Mouse (Mus musculus): ENCODE results near the gene Pitpna. TPM values are rescaled to one million over a fixed set of nuclear protein-coding genes. Genes with fewer than 3 reads are reported as not detected.
A peak's percentile ranks its signal among the peaks of the same experiment; 100 is the strongest.

The Pitpna gene
- polyA plus RNA-seq, 1 experiment from 2014 or later, result 70.8 TPM

DNA sequence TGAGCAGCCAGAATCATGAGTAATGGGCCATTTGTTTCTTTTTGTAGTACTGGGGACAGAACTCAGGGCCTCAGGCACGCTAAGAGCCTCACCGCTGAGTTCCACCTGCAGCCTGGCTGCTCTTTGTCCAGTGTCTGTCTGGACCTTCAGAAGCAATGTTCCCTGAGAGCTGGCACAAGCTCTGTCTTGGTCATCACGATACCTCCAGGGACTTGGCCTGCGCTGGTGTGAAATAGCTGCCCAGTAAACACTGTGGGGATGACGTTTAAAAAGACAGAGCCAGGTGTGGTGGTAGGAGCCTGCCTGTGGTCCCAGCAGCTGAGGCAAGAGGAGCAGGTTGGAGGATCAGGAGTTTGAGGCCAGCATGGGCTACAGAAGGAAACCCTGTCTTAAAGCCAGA is 9.3 kb upstream of the Pitpna start:
- Histone ChIP-seq H3K4me2 (no peak overlapping the region), H3K36me3 (ENCODE audit: poor library complexity, severe bottlenecking) (no peaks in the 10 kb centered on the region), H3K4me1 (no peaks in the 10 kb centered on the region), H3K9me3 (replicated peaks) (no peaks in the 10 kb centered on the region), H3K4me3 (no peak overlapping the region), H3K27me3 (no peaks in the 10 kb centered on the region), H3K9ac (no peak overlapping the region), H3K27ac (no peak overlapping the region)
- no peak for ATAC-seq
- WGBS, result 87% methylated on average over 5 of the region's 5 CpGs

DNA sequence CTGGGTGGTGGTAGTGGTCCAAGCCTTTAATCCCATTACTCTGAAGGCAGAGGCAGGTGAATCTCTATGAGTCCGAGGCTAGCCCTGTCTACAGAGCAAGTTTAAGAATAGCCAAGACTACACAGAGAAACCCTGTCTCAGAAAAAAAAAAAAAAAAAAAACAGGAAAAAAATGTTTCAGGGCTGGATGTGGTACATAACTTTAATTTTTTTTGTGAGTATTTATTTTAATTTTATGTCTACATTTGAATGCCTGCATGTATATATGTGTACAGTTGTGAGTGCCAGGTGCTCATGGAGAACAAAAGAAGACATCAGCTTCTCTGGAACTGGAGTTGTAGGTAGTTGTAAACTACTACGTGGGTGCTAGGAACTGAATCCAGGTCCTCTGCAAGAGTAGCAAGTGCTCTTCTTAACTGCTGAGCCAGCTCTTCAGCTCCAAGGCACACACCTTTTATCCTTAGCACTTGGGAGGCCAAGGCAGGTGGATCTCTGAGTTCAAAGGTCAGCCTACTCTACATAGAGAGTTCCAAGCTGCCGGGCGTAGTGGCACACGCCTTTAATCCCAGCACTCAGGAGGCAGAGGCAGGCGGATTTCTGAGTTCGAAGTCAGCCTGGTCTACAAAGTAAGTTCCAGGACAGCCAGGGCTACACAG is 6.3 kb upstream of the Pitpna start:
- 0 out of 2 replicates have a peak, but pooled peaks cover 5% of the 10 kb centered on the region for H3K27me3 ChIP-seq
- H3K4me3 ChIP-seq, result no peak overlapping the region
- H3K4me2 ChIP-seq, result no peak overlapping the region
- no peak overlapping the region for H3K9ac ChIP-seq
- WGBS, result 93% methylated on average over 7 of the region's 7 CpGs
- no peaks in the 10 kb centered on the region for H3K36me3 ChIP-seq (ENCODE audit: poor library complexity, severe bottlenecking)
- H3K27ac ChIP-seq, result no peak overlapping the region
- H3K4me1 ChIP-seq, result no peaks in the 10 kb centered on the region
- H3K9me3 ChIP-seq (replicated peaks), result no peaks in the 10 kb centered on the region
- ATAC-seq, result no peak

DNA sequence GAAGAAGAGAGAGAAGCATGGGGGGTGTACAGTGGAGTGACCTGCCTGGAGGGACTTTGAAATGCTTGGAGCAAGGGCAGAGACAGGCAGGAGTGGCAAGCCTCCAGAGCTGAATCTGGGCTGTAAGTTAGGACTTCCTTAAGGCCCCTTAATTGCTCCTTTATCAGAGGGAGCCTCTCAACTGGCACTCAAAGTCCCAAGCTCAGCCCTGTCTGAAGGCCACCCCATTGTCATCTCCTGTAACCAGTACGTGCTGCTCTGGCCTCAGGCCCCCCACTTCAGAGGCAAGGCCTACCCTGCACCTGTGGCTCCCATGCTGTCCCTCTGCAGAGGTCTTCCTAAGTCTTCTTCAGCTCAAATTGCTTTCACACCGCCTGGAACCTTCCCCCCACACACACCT is 4.4 kb upstream of the Pitpna start:
- Histone ChIP-seq H3K9me3 (replicated peaks) (no peaks in the 10 kb centered on the region), H3K4me1 (peaks cover 6% of the 10 kb centered on the region), H3K27me3 (0 out of 2 replicates have a peak, but pooled peaks cover 5% of the 10 kb centered on the region), H3K4me2 (no peak overlapping the region), H3K36me3 (ENCODE audit: poor library complexity, severe bottlenecking) (no peaks in the 10 kb centered on the region), H3K9ac (no peak overlapping the region), H3K4me3 (no peak overlapping the region), H3K27ac (no peak overlapping the region)
- ATAC-seq, result no peak
- 53% methylated on average over 2 of the region's 2 CpGs for WGBS

DNA sequence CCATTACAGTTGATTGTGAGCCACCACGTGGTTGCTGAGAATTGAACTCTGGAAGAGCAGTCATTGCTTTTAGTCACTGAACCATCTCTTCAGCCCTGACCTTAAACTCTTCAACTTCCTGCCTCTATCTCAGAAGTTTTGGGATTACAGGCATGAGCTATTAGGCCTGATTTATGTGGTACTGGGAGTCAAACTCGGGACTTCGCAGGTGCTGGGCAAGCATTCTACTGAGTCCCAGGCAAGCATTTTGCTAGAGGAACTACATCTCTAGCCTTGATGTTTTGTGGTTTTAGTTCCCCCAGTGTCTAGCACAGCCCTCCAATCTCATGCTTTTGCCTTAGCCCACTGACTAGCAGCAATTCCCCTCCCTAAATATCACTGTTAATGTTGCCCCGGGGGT is 2.8 kb upstream of the Pitpna start:
- Histone ChIP-seq H3K27me3 (0 out of 2 replicates have a peak, but pooled peaks cover 5% of the 10 kb centered on the region), H3K4me3 (no peak overlapping the region), H3K36me3 (ENCODE audit: poor library complexity, severe bottlenecking) (no peaks in the 10 kb centered on the region), H3K9ac (no peak overlapping the region), H3K4me2 (no peak overlapping the region), H3K27ac (no peak overlapping the region), H3K4me1 (peaks cover 21% of the 10 kb centered on the region), H3K9me3 (replicated peaks) (no peaks in the 10 kb centered on the region)
- no peak for ATAC-seq
- 90% methylated on average over 4 of the region's 4 CpGs for WGBS

DNA sequence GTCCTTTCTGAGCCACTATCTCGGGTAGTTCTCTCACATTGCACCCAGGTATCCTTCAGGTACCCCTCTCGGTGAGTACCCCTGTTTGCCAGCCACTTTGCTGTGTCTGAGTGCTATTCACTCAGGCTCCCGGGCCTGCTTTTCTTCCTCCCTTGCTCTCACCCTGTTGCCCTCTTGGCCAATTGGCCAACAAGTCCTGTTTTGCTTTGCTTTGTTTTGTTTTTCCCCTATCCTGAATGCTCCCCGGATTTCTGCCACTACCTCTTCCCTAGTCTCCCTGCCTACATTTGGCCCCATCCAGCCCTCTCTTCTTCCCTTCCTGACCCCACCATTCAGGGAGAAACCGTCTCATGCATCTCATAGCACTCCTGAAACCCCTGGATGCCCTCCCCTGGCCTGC is 1.9 kb upstream of the Pitpna start:
- Histone ChIP-seq H3K36me3 (ENCODE audit: poor library complexity, severe bottlenecking) (no peaks in the 10 kb centered on the region), H3K4me1 (peaks cover 25% of the 10 kb centered on the region), H3K27me3 (0 out of 2 replicates have a peak, but pooled peaks cover 5% of the 10 kb centered on the region), H3K9ac (no peak overlapping the region), H3K27ac (no peak overlapping the region), H3K4me2 (no peak overlapping the region), H3K4me3 (no peak overlapping the region), H3K9me3 (replicated peaks) (no peaks in the 10 kb centered on the region)
- 77% methylated on average over 5 of the region's 5 CpGs for WGBS
- no peak for ATAC-seq

DNA sequence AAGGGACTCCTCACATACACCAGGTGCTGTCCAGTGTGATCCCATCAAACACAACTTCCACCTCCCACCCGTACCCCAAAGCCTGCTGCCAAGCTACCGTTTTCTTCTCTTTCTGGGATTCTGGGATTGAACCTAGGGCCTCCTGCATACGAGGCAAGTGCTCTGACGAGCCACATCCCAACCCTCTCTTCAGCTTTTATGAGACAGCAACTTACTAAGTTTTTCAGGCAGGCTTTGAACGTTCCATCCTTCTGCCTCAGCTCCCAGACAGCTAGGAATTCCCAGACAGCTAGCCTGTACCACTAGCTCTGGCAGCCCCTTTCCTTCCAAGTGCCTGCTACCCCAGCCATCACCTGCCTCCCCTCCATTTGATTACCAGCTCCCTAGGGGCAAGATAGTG is 934 bp upstream of the Pitpna start:
- Histone ChIP-seq H3K4me3 (no peak overlapping the region), H3K36me3 (ENCODE audit: poor library complexity, severe bottlenecking) (no peaks in the 10 kb centered on the region), H3K27me3 (0 out of 2 replicates have a peak, but pooled peaks cover 5% of the 10 kb centered on the region), H3K9ac (peak overlapping the region; percentile 89), H3K27ac (0 out of 2 replicates have a peak overlapping the region, but pooled peaks have one; percentile 19), H3K9me3 (replicated peaks) (no peaks in the 10 kb centered on the region), H3K4me2 (no peak overlapping the region), H3K4me1 (peaks cover 25% of the 10 kb centered on the region)
- 86% methylated on average over 5 of the region's 5 CpGs for WGBS
- no peak for ATAC-seq

DNA sequence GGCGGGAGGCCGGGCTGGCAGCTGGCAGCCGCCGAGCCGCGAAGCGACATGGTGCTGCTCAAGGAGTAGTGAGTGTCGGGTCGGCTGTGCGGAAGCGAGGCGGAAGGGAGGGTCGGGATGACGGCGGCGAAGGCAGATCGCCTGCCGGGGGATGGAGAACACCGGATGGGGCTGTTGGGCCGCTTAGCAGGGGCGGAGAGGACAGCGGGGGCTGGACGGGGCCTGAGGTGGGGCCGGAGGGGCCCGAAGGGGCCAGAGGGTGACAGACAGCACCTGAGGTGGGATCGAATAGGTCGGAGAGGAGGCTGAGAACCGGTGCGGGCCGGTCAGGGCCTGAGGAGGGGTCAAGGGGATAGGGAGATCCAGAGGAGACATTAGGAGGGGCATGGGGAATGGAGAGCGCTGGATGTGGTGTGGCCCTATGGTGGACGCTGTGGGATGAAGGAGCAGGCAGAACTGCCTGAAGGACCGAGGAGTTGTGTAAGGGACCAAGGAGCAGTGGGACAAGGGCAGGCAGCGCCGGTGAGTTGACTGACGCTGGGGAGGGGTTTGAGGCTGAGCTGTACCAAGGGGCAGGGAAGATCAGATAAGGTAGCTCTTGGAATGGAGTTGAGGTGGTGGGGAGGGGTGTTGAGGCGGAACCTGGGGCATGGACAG is 516 bp downstream of the Pitpna start:
- Histone ChIP-seq H3K27me3 (0 out of 2 replicates have a peak, but pooled peaks cover 5% of the 10 kb centered on the region), H3K9ac (peak overlapping the region; percentile 89), H3K36me3 (ENCODE audit: poor library complexity, severe bottlenecking) (peaks cover 13% of the 10 kb centered on the region), H3K4me2 (peak overlapping the region; percentile 95), H3K27ac (peak overlapping the region; percentile 76), H3K4me1 (peaks cover 25% of the 10 kb centered on the region), H3K9me3 (replicated peaks) (no peaks in the 10 kb centered on the region), H3K4me3 (peak overlapping the region; percentile 75)
- ATAC-seq, result peak; percentile 89
- WGBS, result 1% methylated on average over 37 of the region's 37 CpGs

DNA sequence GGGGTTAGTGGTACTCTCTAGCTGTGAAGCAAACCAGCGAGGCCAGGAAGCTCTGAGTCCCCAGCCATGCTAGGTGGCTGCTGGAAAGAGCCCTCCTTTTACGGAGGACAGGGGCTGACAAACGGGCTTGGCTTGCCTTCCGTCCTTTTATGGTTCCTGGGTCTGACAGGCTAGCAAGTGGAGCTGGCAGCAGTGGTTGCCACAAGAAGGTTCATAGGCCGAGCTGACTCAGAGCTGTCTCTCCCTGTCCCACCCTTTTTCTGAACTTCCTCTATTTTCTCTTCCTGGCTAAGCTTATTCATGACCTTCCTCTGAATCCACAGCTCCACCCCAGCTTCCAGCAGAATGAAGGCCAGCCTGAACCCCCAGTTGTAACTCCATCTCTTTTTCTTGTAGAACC is 4.7 kb downstream of the Pitpna start:
- WGBS, result 92% methylated on average over 5 of the region's 5 CpGs
- Histone ChIP-seq H3K9ac (no peak overlapping the region), H3K4me1 (peaks cover 20% of the 10 kb centered on the region), H3K9me3 (replicated peaks) (no peaks in the 10 kb centered on the region), H3K4me3 (no peak overlapping the region), H3K4me2 (no peak overlapping the region), H3K27ac (no peak overlapping the region), H3K36me3 (ENCODE audit: poor library complexity, severe bottlenecking) (peaks cover 52% of the 10 kb centered on the region), H3K27me3 (no peaks in the 10 kb centered on the region)
- ATAC-seq, result no peak

DNA sequence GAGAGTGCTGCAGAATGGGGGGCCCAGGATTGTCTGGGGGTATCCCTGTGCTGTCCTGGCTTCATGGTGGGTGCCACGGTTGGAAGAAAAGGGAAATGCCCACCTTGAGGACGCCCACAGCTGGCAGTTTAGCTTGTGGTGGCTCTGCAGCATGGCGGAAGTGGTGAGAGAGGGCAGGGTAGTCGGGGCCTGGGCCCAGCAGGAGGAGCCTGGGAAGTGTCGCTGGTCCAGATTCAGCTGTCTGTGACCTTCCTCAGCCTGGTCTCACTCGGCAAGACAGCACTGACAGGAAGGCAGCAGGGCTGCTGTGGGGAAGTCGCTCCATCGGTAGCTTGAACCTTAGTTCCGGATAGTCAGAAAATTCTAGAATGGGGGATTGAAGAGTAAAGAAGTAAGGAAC is 6.5 kb downstream of the Pitpna start:
- H3K36me3 ChIP-seq (ENCODE audit: poor library complexity, severe bottlenecking), result peaks cover 67% of the 10 kb centered on the region
- no peak for ATAC-seq
- no peak overlapping the region for H3K4me2 ChIP-seq
- no peak overlapping the region for H3K4me3 ChIP-seq
- WGBS, result 90% methylated on average over 9 of the region's 9 CpGs
- H3K27me3 ChIP-seq, result no peaks in the 10 kb centered on the region
- H3K4me1 ChIP-seq, result peaks cover 9% of the 10 kb centered on the region
- H3K27ac ChIP-seq, result no peak overlapping the region
- H3K9me3 ChIP-seq (replicated peaks), result no peaks in the 10 kb centered on the region
- no peak overlapping the region for H3K9ac ChIP-seq

DNA sequence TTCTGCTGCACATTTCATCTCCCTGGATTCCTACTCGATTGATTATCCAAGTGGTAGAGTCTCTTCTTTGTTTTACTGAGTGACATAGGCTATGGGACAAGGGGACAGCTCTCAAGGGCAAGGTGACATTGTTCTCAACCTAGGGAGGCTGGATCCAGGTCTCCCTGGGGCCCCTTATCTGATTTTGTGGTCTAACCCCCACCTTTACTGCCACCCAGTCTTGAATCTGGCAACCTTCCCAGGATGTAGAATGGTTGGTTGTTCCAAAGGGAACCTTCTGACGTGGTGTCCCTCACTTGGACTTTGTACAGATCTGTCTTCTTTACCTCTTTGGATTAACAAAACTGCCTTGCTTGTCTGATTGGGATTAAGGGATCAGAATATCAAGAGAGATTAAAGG is 7.5 kb downstream of the Pitpna start:
- Histone ChIP-seq H3K36me3 (ENCODE audit: poor library complexity, severe bottlenecking) (peaks cover 74% of the 10 kb centered on the region), H3K4me2 (no peak overlapping the region)
- ATAC-seq, result no peak

DNA sequence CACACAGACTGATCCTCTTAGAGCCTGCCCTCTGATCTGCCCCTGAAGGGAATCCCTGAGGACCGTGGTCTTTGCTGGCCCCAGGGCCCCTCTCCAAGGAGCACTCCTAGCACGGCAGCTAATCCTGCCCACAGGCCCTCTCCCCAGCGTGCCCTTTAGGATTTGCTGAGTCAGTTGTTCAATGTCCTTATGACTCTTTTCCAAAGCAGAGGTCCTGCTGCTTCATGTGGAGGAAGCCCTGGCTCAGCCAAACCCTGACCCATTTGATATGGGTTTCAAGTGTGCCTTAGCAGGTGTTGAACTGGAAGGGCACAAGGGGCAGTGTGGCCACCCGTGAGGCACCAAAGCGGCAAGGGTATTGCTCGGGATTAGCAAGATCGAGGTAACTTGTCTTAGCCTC is 7.9 kb downstream of the Pitpna start:
- WGBS, result 69% methylated on average over 7 of the region's 7 CpGs
- ATAC-seq, result no peak
- H3K9me3 ChIP-seq (replicated peaks), result no peaks in the 10 kb centered on the region
- no peak overlapping the region for H3K27ac ChIP-seq
- H3K4me2 ChIP-seq, result no peak overlapping the region
- no peak overlapping the region for H3K4me3 ChIP-seq
- H3K36me3 ChIP-seq (ENCODE audit: poor library complexity, severe bottlenecking), result peaks cover 78% of the 10 kb centered on the region
- no peak overlapping the region for H3K9ac ChIP-seq
- H3K4me1 ChIP-seq, result no peaks in the 10 kb centered on the region
- no peaks in the 10 kb centered on the region for H3K27me3 ChIP-seq

More for the DNA sequence above, 7.5 kb downstream of the Pitpna start:
- 0 out of 2 replicates have a peak, but pooled peaks cover under 1% of the 10 kb centered on the region for H3K4me1 ChIP-seq
- H3K27me3 ChIP-seq, result no peaks in the 10 kb centered on the region
- H3K27ac ChIP-seq, result no peak overlapping the region
- 61% methylated on average over 2 of the region's 2 CpGs for WGBS
- no peaks in the 10 kb centered on the region for H3K9me3 ChIP-seq (replicated peaks)
- H3K4me3 ChIP-seq, result no peak overlapping the region
- no peak overlapping the region for H3K9ac ChIP-seq

DNA sequence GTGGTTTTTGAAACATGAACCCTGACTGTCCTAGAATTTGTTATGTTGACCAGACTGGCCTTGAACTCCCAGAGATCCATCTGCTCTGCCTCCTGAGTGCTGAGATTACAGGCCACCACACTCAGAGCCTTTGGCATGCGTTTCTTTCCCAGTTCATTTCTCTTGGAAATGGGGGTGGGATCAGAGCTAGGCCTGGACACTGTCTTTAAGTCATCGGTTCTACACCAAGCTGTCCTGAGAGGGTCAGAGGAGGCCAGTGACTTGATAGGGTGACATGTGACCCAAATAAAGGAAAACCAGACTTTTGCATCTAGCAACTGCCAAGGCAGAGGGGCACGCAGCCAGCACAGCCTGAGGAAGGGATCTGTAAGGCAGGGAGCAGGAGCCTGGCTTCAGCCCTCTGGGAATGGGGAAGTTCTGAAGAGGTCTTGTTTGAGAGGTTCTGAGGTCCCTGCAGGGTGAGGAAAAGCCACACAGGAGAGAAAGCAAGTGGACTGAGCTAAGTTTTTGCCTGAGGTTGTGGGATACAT is 8.9 kb downstream of the Pitpna start:
- Histone ChIP-seq H3K4me2 (no peak overlapping the region), H3K27me3 (no peaks in the 10 kb centered on the region), H3K9ac (no peak overlapping the region), H3K36me3 (ENCODE audit: poor library complexity, severe bottlenecking) (peaks cover 87% of the 10 kb centered on the region), H3K9me3 (replicated peaks) (no peaks in the 10 kb centered on the region), H3K4me1 (no peaks in the 10 kb centered on the region), H3K27ac (no peak overlapping the region), H3K4me3 (no peak overlapping the region)
- WGBS, result 95% methylated on average over 3 of the region's 3 CpGs
- no peak for ATAC-seq

Data from forebrain, embryonic 13.5 days (tissue).